Mouse (Mus musculus): Measurements from ENCODE around the gene Zg16. TPM values are rescaled to one million over a fixed set of nuclear protein-coding genes. Genes with fewer than 3 reads are reported as not detected.
A peak's percentile ranks its signal among the peaks of the same experiment; 100 is the strongest.

Zg16 gene
- polyA plus RNA-seq, 1 experiment: 0.31 TPM

DNA sequence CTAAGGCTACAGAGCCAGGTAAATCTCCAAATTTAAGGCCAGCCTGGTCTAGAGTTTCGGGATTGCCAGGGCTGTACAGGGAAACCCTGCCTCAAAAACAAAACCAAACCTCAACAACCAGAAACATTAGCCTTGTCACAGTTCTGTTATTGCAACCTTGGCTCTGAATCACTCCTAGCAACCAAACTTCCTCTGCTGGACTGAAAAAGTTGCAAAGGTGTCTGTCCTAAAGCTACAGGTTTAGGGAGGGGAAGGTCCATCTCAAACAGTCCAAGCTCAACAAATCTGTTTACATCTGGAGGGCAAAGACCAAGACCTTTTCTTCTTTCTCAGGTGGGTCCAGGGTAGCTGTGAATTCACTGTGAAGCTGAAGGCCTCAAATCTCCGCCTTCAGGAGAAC is 76.1 kb downstream of the Zg16 start:
- H3K27ac ChIP-seq (ENCODE audit: insufficient read depth, low read length): no peak overlapping the region
- peaks cover 2% of the 10 kb centered on the region; the same call in 1 of the 2 replicates for H3K4me1 ChIP-seq (ENCODE audit: control insufficient read depth, insufficient read depth, low read length)
- TF ChIP-seq CTCF (IDR thresholded peaks at IDR 0.05; ENCODE audit: extremely low read depth, insufficient read depth, low read length) (no peak), POLR2A (IDR thresholded peaks at IDR 0.05; ENCODE audit: extremely low read depth, insufficient read depth, low read length) (no peak)
- no peak overlapping the region for H3K4me3 ChIP-seq (ENCODE audit: insufficient read depth, low read length)

GRCm38 (mm10) chr7:127009307-127010085 is 77.6 kb downstream of the Zg16 start:
- H3K27ac ChIP-seq (ENCODE audit: insufficient read depth, low read length): peak overlapping the region; percentile 62

GRCm38 (mm10) chr7:127008239-127009019 is 78.7 kb downstream of the Zg16 start:
- peaks cover 2% of the 10 kb centered on the region; the same call in 1 of the 2 replicates for H3K4me1 ChIP-seq (ENCODE audit: control insufficient read depth, insufficient read depth, low read length)
- H3K27ac ChIP-seq (ENCODE audit: insufficient read depth, low read length): peak overlapping the region; percentile 62
- TF ChIP-seq POLR2A (IDR thresholded peaks at IDR 0.05; ENCODE audit: extremely low read depth, insufficient read depth, low read length) (no peak), CTCF (IDR thresholded peaks at IDR 0.05; ENCODE audit: extremely low read depth, insufficient read depth, low read length) (no peak)
- no peak overlapping the region for H3K4me3 ChIP-seq (ENCODE audit: insufficient read depth, low read length)

More at GRCm38 (mm10) chr7:127009307-127010085, 77.6 kb downstream of the Zg16 start:
- H3K4me3 ChIP-seq (ENCODE audit: insufficient read depth, low read length): no peak overlapping the region
- TF ChIP-seq POLR2A (IDR thresholded peaks at IDR 0.05; ENCODE audit: extremely low read depth, insufficient read depth, low read length) (no peak), CTCF (IDR thresholded peaks at IDR 0.05; ENCODE audit: extremely low read depth, insufficient read depth, low read length) (no peak)
- H3K4me1 ChIP-seq (ENCODE audit: control insufficient read depth, insufficient read depth, low read length): peaks cover 2% of the 10 kb centered on the region; the same call in 1 of the 2 replicates

- Histone ChIP-seq H3K4me3 (ENCODE audit: insufficient read depth, low read length) (no peak overlapping the region), H3K27ac (ENCODE audit: insufficient read depth, low read length) (no peak overlapping the region), H3K4me1 (ENCODE audit: control insufficient read depth, insufficient read depth, low read length) (peaks cover 2% of the 10 kb centered on the region; the same call in 1 of the 2 replicates)
- TF ChIP-seq POLR2A (IDR thresholded peaks at IDR 0.05; ENCODE audit: extremely low read depth, insufficient read depth, low read length): no peak
- TF ChIP-seq CTCF (IDR thresholded peaks at IDR 0.05; ENCODE audit: extremely low read depth, insufficient read depth, low read length): no peak
Measured at GRCm38 (mm10) chr7:127007313-127008024, 79.7 kb downstream of the Zg16 start.

DNA sequence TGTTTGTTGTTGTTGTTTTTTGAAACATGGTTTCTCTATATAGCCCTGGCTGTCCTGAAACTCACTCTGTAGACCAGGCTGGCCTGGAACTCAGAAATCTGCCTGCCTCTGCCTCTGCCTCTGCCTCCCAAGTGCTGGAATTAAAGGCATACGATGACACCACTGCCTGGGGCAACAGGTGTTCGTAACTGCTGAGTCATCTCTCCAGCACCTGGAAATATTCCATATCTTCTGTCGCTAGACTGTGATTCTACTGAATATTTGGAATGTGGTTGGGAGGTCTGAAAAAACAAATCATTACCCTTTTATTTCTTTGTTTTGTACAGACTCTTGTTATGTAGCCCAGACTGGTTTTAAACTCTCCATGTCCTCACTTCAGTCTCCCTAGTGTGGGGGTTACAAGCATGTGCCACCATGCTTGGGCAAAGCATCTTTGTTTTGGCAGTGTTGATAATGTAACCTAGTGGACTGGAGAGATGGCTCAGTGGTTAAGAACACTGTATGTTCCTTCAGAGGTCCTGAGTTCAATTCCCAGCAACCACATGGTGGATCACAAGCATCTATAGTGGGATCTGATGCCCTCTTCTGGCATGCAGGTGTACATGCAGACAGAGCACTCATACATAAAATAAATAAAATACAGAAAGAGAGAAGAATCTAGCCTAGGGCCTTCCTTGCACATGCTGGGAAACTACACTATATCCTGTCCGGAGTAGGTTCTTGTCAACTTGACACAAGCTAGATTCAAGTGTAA is 82.8 kb downstream of the Zg16 start:
- H3K4me1 ChIP-seq (ENCODE audit: control insufficient read depth, insufficient read depth, low read length): peaks cover 2% of the 10 kb centered on the region; the same call in 1 of the 2 replicates
- TF ChIP-seq POLR2A (IDR thresholded peaks at IDR 0.05; ENCODE audit: extremely low read depth, insufficient read depth, low read length) (no peak), CTCF (IDR thresholded peaks at IDR 0.05; ENCODE audit: extremely low read depth, insufficient read depth, low read length) (no peak)
- no peak overlapping the region for H3K4me3 ChIP-seq (ENCODE audit: insufficient read depth, low read length)
- no peak overlapping the region for H3K27ac ChIP-seq (ENCODE audit: insufficient read depth, low read length)

DNA sequence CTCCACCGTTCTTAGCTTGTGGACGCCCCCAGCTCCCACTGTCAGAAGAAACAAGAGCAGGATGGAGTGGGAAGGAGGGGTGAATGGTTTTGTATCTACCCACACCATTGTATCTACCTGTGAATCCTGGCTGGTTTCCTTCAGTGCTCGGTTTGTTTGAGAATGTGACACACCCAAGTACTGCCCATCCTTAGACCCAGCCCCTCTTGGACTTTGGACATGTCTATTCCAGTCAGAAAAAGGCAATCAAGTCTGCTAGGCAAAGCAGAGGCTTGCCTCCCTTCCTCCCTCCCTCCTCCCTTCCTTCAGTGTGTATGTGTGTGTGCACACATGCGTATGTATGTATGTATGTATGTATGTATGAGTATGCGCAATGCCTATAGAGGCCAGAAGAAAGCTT is 83.5 kb downstream of the Zg16 start:
- Histone ChIP-seq H3K4me3 (ENCODE audit: insufficient read depth, low read length) (no peak overlapping the region), H3K4me1 (ENCODE audit: control insufficient read depth, insufficient read depth, low read length) (no peaks in the 10 kb centered on the region; the same call in 1 of the 2 replicates), H3K27ac (ENCODE audit: insufficient read depth, low read length) (no peak overlapping the region)
- TF ChIP-seq POLR2A (IDR thresholded peaks at IDR 0.05; ENCODE audit: extremely low read depth, insufficient read depth, low read length) (no peak), CTCF (IDR thresholded peaks at IDR 0.05; ENCODE audit: extremely low read depth, insufficient read depth, low read length) (no peak)

Other genes starting within 250 kb of the Zg16 start
- gene Doc2a, start 239.9 kb downstream of the Zg16 start, polyA plus RNA-seq (2012; rRNA removed): 45.9 and 52.6 TPM in 2 replicates
- 58.5 and 69.2 TPM in 2 replicates for gene Hirip3, start 225.4 kb downstream of the Zg16 start, polyA plus RNA-seq (2012; rRNA removed)
- 55.6 and 59.3 TPM in 2 replicates for gene Ino80e, start 225.0 kb downstream of the Zg16 start, polyA plus RNA-seq (2012; rRNA removed)
- gene Taok2, start 202.6 kb downstream of the Zg16 start, polyA plus RNA-seq (2012; rRNA removed): 103 and 104 TPM in 2 replicates
- 31.9 and 35.9 TPM in 2 replicates for gene Tmem219, start 164.4 kb downstream of the Zg16 start, polyA plus RNA-seq (2012; rRNA removed)
- gene Kctd13, start 158.4 kb downstream of the Zg16 start, polyA plus RNA-seq (2012; rRNA removed): 188 and 198 TPM in 2 replicates
- 55.7 and 63.8 TPM in 2 replicates for gene Asphd1, start 137.7 kb downstream of the Zg16 start, polyA plus RNA-seq (2012; rRNA removed)
- gene Sez6l2, start 136.8 kb downstream of the Zg16 start, polyA plus RNA-seq (2012; rRNA removed): 236 and 261 TPM in 2 replicates
- gene Cdipt, start 111.4 kb downstream of the Zg16 start, polyA plus RNA-seq (2012; rRNA removed): 252 and 253 TPM in 2 replicates
- 1.1 and 2.0 TPM in 2 replicates for gene Cdiptos, start 111.2 kb downstream of the Zg16 start, polyA plus RNA-seq (2012; rRNA removed)
- 8.0 and 8.2 TPM in 2 replicates for gene Mvp, start 72.7 kb downstream of the Zg16 start, polyA plus RNA-seq (2012; rRNA removed)
- 1.8 and 2.2 TPM in 2 replicates for gene Pagr1b, start 70.8 kb downstream of the Zg16 start, polyA plus RNA-seq (2012; rRNA removed)
- gene Pagr1a, start 70.0 kb downstream of the Zg16 start, polyA plus RNA-seq (2012; rRNA removed): 41.1 and 50.4 TPM in 2 replicates
- 97.1 and 109 TPM in 2 replicates for gene Gm42742, start 66.2 kb downstream of the Zg16 start, polyA plus RNA-seq (2012; rRNA removed)
- 371 and 405 TPM in 2 replicates for gene Prrt2, start 66.1 kb downstream of the Zg16 start, polyA plus RNA-seq (2012; rRNA removed)
- gene Maz, start 60.3 kb downstream of the Zg16 start, polyA plus RNA-seq (2012; rRNA removed): 157 and 173 TPM in 2 replicates
- 8.6 and 10.1 TPM in 2 replicates for gene Kif22, start 44.9 kb downstream of the Zg16 start, polyA plus RNA-seq (2012; rRNA removed)
- gene AI467606, start 4.0 kb upstream of the Zg16 start, polyA plus RNA-seq (2012; rRNA removed): 2.6 and 2.8 TPM in 2 replicates
- gene Qprt, start 34.9 kb upstream of the Zg16 start, polyA plus RNA-seq (2012; rRNA removed): 0.74 and 0.77 TPM in 2 replicates
- 0.15 and 0.19 TPM in 2 replicates for gene Spn, start 50.5 kb upstream of the Zg16 start, polyA plus RNA-seq (2012; rRNA removed)
- 85.0 and 99.3 TPM in 2 replicates for gene Cd2bp2, start 108.7 kb upstream of the Zg16 start, polyA plus RNA-seq (2012; rRNA removed)
- gene Tbc1d10b, start 121.1 kb upstream of the Zg16 start, polyA plus RNA-seq (2012; rRNA removed): 70.4 and 76.0 TPM in 2 replicates
- gene Mylpf, start 121.6 kb upstream of the Zg16 start, polyA plus RNA-seq (2012; rRNA removed): 2.0 and 2.2 TPM in 2 replicates
- 13.5 and 15.5 TPM in 2 replicates for gene Zfp553, start 145.7 kb upstream of the Zg16 start, polyA plus RNA-seq (2012; rRNA removed)
- 9.2 and 10.4 TPM in 2 replicates for gene Sept1, start 145.8 kb upstream of the Zg16 start, polyA plus RNA-seq (2012; rRNA removed)
- gene Zfp771, start 156.9 kb upstream of the Zg16 start, polyA plus RNA-seq (2012; rRNA removed): 109 and 110 TPM in 2 replicates
- gene Dctpp1, start 173.4 kb upstream of the Zg16 start, polyA plus RNA-seq (2012; rRNA removed): 33.0 and 37.4 TPM in 2 replicates
- 26.2 and 27.5 TPM in 2 replicates for gene Sephs2, start 186.7 kb upstream of the Zg16 start, polyA plus RNA-seq (2012; rRNA removed)
- gene Itgal, start 208.9 kb upstream of the Zg16 start, polyA plus RNA-seq (2012; rRNA removed): 1.1 and 1.3 TPM in 2 replicates